Mouse (Mus musculus) heart, postnatal 0 days (tissue): ENCODE data around the gene Dynll2. TPM values are rescaled to one million over a fixed set of nuclear protein-coding genes. Genes with fewer than 3 reads are reported as not detected.

Experiments
- ATAC-seq: fragments of 200-750 bp; cut with Nextera tagmentation; 2 replicates; pipeline ENCODE4 v1.8.0; 2017; ENCODE audit warnings: low read depth, moderate number of reproducible peaks, moderate library complexity; ENCODE audit not compliant: insufficient read depth
- DNase-seq: peaks from one replicate; pipeline ENCODE4 v3.0.0-alpha.2; 2016; ENCODE audit warnings: low spot score
- H3K27ac ChIP-seq: fragments of 300-500 bp; sonication (generic); 2 replicates; pipeline ENCODE4 v1.5.1; 2014; ENCODE audit warnings: low read depth, mild to moderate bottlenecking
- H3K27me3 ChIP-seq: fragments of 300-500 bp; sonication (generic); 2 replicates; pipeline ENCODE4 v1.6.1; 2014; ENCODE audit warnings: low read length, mixed read lengths; ENCODE audit not compliant: control insufficient read depth, insufficient read depth
- H3K36me3 ChIP-seq: fragments of 300-500 bp; sonication (generic); replicated peaks from 2 replicates; pipeline ENCODE4 v1.6.1; 2014; ENCODE audit warnings: low read length, mixed read lengths; ENCODE audit not compliant: control insufficient read depth, insufficient read depth
- H3K4me1 ChIP-seq: fragments of 300-500 bp; sonication (generic); 2 replicates; pipeline ENCODE4 v1.6.1; 2014; ENCODE audit warnings: antibody characterized with exemption; ENCODE audit not compliant: control insufficient read depth, insufficient read depth
- H3K4me2 ChIP-seq: fragments of 300-500 bp; sonication (generic); 2 replicates; pipeline ENCODE4 v1.6.1; 2014; ENCODE audit warnings: low read depth, mild to moderate bottlenecking, low read length, moderate library complexity
- H3K4me3 ChIP-seq: fragments of 300-500 bp; sonication (generic); 2 replicates; pipeline ENCODE4 v1.5.1; 2014; ENCODE audit warnings: low read depth, low read length
- H3K9ac ChIP-seq: fragments of 300-500 bp; sonication (generic); replicated peaks from 2 replicates; pipeline ENCODE4 v1.6.1; 2014; ENCODE audit warnings: low read depth, low read length, mixed read lengths
- H3K9me3 ChIP-seq: fragments of 300-500 bp; sonication (generic); replicated peaks from 2 replicates; pipeline ENCODE4 v1.6.1; 2016; ENCODE audit warnings: low read length; ENCODE audit not compliant: control insufficient read depth
- CTCF ChIP-seq: IDR thresholded peaks from 2 replicates; pipeline ENCODE4 v1.5.1; 2016; ENCODE audit warnings: antibody characterized with exemption, control low read depth, low read depth
- EP300 ChIP-seq: IDR thresholded peaks from 2 replicates; pipeline ENCODE4 v1.6.1; 2016; ENCODE audit warnings: antibody characterized with exemption, low read depth
- WGBS: fragments of 180-500 bp; shearing (Covaris S2); extraction: QIAGEN DNeasy Blood & Tissue Kit; methylation state at CpG from one replicate; pipeline ENCODE4 v1.1.7; 2014; 5-methylcytosine and 5-hydroxymethylcytosine counted together
- polyA plus RNA-seq: library from polyadenylated mRNA; unstranded; fragments of >200 nt; fragmentation: Nextera tagmentation; extraction: Ambion mirVana; gene quantifications from 2 replicates; pipeline ENCODE4 v1.2.1, GENCODE M21; 2015
- total RNA-seq: library from RNA; depleted of rRNA; stranded (reverse); fragments of >200 nt; gene quantifications from 2 replicates; pipeline ENCODE4 v1.2.3, GENCODE M21; 2014; ENCODE audit warnings: low replicate concordance

Gene Dynll2
- total and polyA plus RNA-seq, 2 experiments from 2014 or later = 20.7 to 32.9 TPM

GRCm38 (mm10) chr11:88030219-88030618 is 42.9 kb upstream of the Dynll2 start:
- Histone ChIP-seq H3K4me2 (no peak overlapping the region), H3K4me3 (no peak overlapping the region), H3K9ac (no peak overlapping the region), H3K4me1 (peaks cover 17% of the 10 kb centered on the region), H3K36me3 (no peaks in the 10 kb centered on the region), H3K27me3 (no peaks in the 10 kb centered on the region), H3K9me3 (no peaks in the 10 kb centered on the region), H3K27ac (no peak overlapping the region)
- DNase-seq (no peak), ATAC-seq (no peak)
- WGBS = 82% methylated on average over 7 of the region's 7 CpGs
- TF ChIP-seq EP300 (no peak), CTCF (no peak)

- Histone ChIP-seq H3K36me3 (no peaks in the 10 kb centered on the region), H3K4me2 (no peak overlapping the region), H3K9me3 (no peaks in the 10 kb centered on the region), H3K9ac (no peak overlapping the region), H3K4me1 (peaks cover 17% of the 10 kb centered on the region), H3K27me3 (no peaks in the 10 kb centered on the region), H3K27ac (no peak overlapping the region), H3K4me3 (no peak overlapping the region)
- 12% methylated on average over 16 of the region's 16 CpGs for WGBS
- ATAC-seq (no peak), DNase-seq (no peak)
- TF ChIP-seq EP300 (no peak), CTCF (no peak)
These were observed 40.9 kb upstream of the Dynll2 start for GRCm38 (mm10) chr11:88028193-88028684.

GRCm38 (mm10) chr11:88027391-88028035 is 40.2 kb upstream of the Dynll2 start:
- Histone ChIP-seq H3K4me1 (peaks cover 17% of the 10 kb centered on the region), H3K9ac (no peak overlapping the region), H3K4me3 (no peak overlapping the region), H3K9me3 (no peaks in the 10 kb centered on the region), H3K36me3 (no peaks in the 10 kb centered on the region), H3K27me3 (no peaks in the 10 kb centered on the region), H3K4me2 (no peak overlapping the region), H3K27ac (no peak overlapping the region)
- DNase-seq (no peak), ATAC-seq (no peak)
- 82% methylated on average over 9 of the region's 9 CpGs for WGBS
- no peak for TF ChIP-seq EP300
- no peak for TF ChIP-seq CTCF

GRCm38 (mm10) chr11:88023933-88024332 is 36.6 kb upstream of the Dynll2 start:
- peaks cover 18% of the 10 kb centered on the region for H3K4me1 ChIP-seq
- 80% methylated on average over 2 of the region's 2 CpGs for WGBS
- DNase-seq = no peak
- H3K27me3 ChIP-seq = no peaks in the 10 kb centered on the region
- no peaks in the 10 kb centered on the region for H3K36me3 ChIP-seq
- TF ChIP-seq EP300 (no peak), CTCF (no peak)
- H3K9ac ChIP-seq = no peak overlapping the region
- H3K4me3 ChIP-seq = no peak overlapping the region
- no peak overlapping the region for H3K4me2 ChIP-seq
- no peak overlapping the region for H3K27ac ChIP-seq
- no peaks in the 10 kb centered on the region for H3K9me3 ChIP-seq
- ATAC-seq = no peak

- H3K9ac ChIP-seq = no peak overlapping the region
- no peaks in the 10 kb centered on the region for H3K9me3 ChIP-seq
- no peak overlapping the region for H3K27ac ChIP-seq
- H3K4me3 ChIP-seq = no peak overlapping the region
- no peak overlapping the region for H3K4me2 ChIP-seq
- H3K4me1 ChIP-seq = peaks cover 6% of the 10 kb centered on the region
- H3K27me3 ChIP-seq = no peaks in the 10 kb centered on the region
- 87% methylated on average over 6 of the region's 6 CpGs for WGBS
- H3K36me3 ChIP-seq = no peaks in the 10 kb centered on the region
- DNase-seq (no peak), ATAC-seq (no peak)
- TF ChIP-seq EP300 = no peak
- no peak for TF ChIP-seq CTCF
These were observed 28.5 kb upstream of the Dynll2 start for GRCm38 (mm10) chr11:88015795-88016194.

GRCm38 (mm10) chr11:88015161-88015560 is 27.8 kb upstream of the Dynll2 start:
- ATAC-seq (no peak), DNase-seq (no peak)
- Histone ChIP-seq H3K4me3 (no peak overlapping the region), H3K9me3 (no peaks in the 10 kb centered on the region), H3K27ac (no peak overlapping the region), H3K4me1 (peaks cover 6% of the 10 kb centered on the region), H3K4me2 (no peak overlapping the region), H3K27me3 (no peaks in the 10 kb centered on the region), H3K36me3 (no peaks in the 10 kb centered on the region), H3K9ac (no peak overlapping the region)
- TF ChIP-seq EP300 = no peak
- whole genome bisulfite sequencing = 79% methylated on average over 11 of the region's 11 CpGs
